Mouse (Mus musculus): Measurements from ENCODE around the gene Serpinf2.

- TF ChIP-seq CTCF (conservative IDR thresholded peaks at IDR 0.05; ENCODE audit: insufficient read depth, insufficient read length, low read depth, low read length): no peak
- no peak for TF ChIP-seq POLR2A (IDR thresholded peaks at IDR 0.05; ENCODE audit: low read depth, low read length)
Measured at GRCm38 (mm10) chr11:75461743-75462252, 22.4 kb upstream of the Serpinf2 start.

Measured in kidney, adult 2 months (tissue).